Mouse (Mus musculus) stomach, postnatal 0 days (tissue): ENCODE data around the gene Adprhl1.

Source experiments
- CTCF ChIP-seq: IDR thresholded peaks from 2 replicates; pipeline ENCODE4 v1.5.1; 2016; ENCODE audit warnings: antibody characterized with exemption, low read depth, mild to moderate bottlenecking, moderate library complexity
- EP300 ChIP-seq: optimal IDR thresholded peaks from 2 replicates; pipeline ENCODE3; 2016; ENCODE audit warnings: antibody characterized with exemption

- TF ChIP-seq CTCF (no peak), EP300 (no peak)
Measured at GRCm38 (mm10) chr8:13218441-13218840, 35.5 kb downstream of the Adprhl1 start.
